Mouse (Mus musculus) right cerebral cortex, postnatal 4 days (tissue): ENCODE measurements at regions not wholly inside any gene's neighbourhood (a gene's known extent, or its start where the extent isn't known, plus 50 kb on each side); places are given as distances from the start of the nearest gene placed in this dataset.
"Not testable (repeated sequence)": the region's sequence is repeated elsewhere in the genome, so short reads cannot be mapped to it uniquely, and the experiment has no call there.

Experiments used
- DNase-seq: peaks from one replicate; pipeline ENCODE4 v3.0.0-alpha.2; 2022

DNA sequence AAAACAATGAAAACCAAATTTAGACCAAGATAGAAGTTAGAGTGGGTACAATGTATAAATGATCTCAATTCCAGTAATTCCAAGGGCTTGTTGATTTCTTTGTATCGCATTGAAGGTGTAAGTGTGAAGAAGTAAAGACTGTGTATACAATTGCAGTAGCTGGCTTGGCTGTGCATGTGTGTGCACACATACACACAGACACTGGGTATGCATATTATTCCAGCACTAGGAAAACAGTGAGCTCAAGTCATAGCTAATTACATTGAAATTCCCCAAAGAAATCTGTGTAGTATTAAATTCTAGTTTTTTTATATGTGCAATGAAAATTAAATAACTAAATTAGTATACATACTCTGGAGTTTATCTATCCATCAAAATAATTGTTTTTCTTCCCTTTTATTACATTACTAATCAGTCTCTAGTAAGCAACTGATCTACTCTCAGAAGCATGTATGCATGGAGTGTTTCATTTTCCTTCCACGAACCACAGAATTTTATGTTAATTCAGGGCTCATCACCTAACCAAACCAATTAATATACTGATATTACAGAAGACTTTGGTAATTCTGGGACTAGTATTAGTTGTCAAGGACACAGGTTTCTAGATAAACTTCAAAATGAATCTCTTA is 56.5 kb downstream of the Gm8797 start:
- DNase-seq = no peak

DNA sequence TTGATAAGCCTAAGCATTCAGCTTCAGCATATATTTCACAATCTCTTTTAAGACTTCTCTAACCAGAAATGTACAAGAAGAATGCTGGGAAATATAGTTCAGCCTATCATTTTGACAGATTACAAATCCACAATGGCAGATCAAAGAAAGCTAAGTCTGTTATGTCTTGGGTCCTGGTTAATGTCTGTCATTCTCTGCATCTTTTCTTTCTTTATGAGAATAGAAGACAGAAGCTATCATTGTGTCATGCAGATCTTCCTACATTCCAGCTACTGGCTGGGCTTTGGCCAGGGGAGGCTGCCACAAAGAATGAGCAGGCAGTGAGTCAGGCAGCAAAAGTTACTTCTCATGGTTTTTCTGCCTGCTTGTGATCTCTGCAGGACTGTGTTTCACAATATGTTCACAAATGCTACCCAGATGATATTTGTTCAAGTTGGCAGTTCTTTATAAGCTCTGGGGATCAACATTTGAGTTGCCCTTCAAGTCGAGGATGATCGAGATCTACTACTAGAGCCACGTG is 60.5 kb downstream of the Gm8797 start:
- DNase-seq = no peak

DNA sequence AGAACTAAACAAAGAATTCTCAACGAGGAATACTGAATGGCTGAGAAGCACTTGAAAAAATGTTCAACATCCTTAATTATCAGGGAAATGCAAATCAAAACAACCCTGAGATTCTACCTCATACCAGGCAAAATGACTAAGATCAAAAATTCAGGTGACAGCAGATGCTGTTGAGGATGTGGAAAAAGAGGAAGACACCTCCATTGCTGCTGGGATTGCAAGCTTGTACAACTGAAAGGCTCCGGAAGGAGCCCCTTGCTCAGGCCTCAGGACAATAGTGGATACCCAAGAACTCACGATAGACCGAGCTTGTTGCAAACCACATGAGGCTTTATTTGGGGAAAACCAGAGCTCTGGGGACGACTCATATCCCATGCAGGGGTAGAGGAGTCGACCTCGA is 69.6 kb downstream of the Gm8797 start:
- not testable (repeated sequence) for DNase-seq

DNA sequence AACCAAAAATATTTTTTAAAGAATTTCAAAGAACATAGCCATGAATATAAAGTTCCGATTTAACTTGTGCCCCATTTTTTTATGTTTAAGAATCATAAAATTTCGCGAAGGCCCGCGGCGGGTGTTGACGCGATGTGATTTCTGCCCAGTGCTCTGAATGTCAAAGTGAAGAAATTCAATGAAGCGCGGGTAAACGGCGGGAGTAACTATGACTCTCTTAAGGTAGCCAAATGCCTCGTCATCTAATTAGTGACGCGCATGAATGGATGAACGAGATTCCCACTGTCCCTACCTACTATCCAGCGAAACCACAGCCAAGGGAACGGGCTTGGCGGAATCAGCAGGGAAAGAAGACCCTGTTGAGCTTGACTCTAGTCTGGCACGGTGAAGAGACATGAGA is 109.6 kb downstream of the Gm8797 start:
- peak; percentile 97 for DNase-seq

DNA sequence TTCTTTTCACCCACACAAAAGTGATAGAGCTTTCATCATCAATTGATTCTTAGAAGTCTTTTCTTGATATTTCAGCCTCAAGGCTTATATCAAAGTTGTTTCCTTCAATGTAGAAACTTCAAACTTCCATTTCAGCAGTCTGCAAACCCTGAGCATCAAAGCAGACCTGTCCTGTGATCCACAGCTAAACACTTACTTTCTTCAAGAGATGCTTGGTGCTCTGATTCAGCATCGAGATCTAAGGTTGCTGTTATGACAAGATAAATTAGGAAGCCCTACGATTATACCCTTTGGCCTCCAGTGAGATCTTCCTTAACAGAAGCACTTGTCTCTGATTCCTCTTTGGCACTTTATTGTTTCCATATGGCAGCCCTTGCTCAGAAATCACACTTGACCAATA is 119.8 kb downstream of the Gm8797 start:
- no peak for DNase-seq

DNA sequence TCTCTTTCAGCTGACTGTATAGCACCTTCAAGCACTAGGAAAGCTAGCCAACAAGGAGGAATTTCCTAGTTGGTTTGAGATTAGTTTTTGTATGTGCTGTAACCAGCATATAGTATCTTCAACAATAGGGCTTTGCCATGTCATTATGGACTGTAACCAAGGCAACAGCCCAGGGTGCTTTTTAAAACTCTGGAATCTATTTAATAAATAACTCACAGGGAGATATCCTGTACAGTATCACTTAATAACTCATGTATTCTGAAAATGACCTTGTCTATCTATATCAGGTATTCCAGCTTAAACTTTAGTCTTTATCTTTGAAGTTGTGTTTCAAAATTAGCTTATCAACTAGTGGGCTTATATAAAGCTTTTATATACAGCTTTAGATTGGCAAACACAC is 128.5 kb downstream of the Gm8797 start:
- no peak for DNase-seq

DNA sequence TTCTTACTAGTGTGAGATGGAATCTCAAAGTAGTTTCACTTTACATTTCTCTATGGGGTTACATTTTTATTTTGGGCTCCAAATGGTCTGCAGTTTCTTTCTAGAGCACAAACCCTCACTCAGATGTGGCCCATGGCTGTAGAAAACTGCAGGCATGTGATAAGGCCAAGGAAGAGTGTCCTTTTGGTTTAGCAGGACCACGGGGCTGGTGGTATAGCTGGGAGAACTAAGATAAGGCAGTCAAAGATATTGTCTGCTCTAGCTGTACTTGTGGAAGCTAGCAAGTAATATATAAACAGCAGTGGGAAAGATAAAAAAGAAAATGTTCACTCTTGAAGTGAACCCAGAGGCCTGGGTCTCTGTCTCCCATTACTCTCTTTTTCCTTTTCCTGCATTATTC is 166.9 kb downstream of the Gm8797 start:
- DNase-seq = no peak

DNA sequence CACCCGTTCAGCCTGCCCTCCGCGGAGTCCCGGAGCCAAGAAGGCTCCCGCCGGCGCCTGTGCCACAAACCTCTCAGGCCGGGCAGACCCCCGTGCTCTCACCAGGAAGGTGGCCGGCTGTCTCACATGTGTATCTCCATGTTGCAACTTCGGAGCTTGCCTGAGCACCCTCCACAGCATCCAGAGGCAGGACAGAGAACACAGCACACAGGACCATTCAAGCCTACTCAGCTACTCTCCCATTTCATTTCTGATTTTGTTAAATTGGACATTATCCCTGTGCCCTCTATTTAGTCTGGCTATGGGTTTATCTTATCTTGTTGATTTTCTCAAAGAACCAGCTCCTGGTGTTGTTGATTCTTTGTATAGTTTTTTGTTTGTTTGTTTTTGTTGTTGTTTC is 199.6 kb downstream of the Gm8797 start:
- not testable (repeated sequence) for DNase-seq

DNA sequence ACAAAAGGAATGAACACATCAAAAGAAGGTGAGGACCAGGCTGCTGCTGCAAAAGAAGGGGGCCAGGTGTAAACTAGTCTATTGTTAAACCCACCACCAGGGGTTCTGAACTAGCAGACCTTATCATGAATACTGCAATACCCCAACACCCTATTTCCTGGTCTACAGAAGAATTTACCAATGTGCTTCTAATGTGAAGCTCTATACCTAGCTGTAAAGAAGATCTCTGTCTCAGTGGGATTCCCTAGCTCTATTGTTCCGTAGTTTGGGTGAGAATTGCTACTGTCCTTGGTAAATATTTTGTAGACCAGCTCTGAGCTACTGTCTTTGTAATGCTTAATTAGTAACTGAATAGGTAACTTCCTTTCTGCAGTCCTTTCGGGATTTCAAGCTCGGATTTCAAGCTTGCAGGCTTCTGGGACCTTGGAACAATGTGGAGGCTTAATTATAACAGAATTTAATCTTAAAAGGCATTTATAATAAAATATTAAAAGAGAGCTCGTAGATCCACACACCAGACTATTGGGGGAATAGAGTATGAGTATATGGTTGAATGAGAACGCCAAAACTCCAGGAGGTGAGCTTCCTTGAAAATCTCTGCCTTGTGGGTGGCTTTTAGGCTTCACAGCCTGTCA is 238.5 kb downstream of the Gm8797 start:
- DNase-seq = not testable (repeated sequence)

DNA sequence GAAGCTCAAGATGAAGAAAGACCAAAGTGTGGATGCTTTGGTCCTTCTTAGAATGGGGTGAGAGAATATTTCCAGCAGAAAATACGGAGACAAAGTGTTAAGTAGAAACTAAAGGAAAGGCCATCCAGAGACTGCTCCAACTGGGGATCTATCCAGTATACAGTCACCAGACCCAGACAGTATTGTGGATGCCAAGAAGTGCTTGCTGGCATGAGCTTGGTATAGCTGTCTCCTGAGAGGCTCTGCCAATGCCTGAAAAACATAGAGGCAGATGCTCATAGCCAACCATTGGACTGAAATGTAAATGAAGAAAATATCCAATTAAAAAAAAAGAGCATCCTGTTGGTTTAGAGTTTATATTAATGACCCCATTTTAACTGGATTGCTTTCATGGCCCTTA is 253.8 kb downstream of the Gm8797 start:
- DNase-seq = no peak

DNA sequence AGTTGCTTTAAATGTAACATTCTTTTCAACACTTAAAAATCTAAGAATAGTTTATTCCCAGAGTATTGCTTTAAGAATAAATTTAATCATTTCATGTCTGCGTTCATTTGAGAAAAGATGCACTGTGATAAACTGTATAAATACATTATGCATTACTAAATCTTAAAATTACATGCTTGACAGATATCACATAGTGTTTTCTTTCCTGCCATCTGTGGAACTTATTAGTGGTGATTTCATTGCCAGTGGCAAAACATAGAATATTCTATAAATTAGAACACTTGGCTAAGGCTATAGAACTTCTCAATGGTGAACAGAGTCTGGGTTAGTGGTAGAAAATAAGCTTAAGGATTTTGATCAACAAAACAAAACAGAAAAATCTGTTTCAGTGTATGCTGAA is 268.1 kb downstream of the Gm8797 start:
- no peak for DNase-seq

DNA sequence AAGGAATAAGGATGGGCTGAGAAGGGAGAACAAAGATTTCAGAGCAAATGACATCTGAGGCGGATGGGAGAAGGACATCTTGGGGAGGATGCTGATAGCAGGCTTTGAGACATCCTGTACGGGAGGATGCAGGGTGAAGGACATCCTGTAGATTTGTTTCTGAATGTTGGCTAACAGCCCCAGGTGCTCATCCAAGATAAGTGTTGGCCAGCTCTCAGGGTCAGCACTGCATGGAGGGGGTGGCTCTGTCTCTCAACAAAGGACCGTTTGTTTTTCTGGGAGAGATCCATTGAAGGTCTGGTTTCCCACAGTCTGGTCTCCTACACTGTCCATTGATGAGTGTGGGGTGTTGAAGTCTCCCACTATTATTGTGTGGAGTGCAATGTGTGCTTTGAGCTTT is 290.7 kb downstream of the Gm8797 start:
- not testable (repeated sequence) for DNase-seq

DNA sequence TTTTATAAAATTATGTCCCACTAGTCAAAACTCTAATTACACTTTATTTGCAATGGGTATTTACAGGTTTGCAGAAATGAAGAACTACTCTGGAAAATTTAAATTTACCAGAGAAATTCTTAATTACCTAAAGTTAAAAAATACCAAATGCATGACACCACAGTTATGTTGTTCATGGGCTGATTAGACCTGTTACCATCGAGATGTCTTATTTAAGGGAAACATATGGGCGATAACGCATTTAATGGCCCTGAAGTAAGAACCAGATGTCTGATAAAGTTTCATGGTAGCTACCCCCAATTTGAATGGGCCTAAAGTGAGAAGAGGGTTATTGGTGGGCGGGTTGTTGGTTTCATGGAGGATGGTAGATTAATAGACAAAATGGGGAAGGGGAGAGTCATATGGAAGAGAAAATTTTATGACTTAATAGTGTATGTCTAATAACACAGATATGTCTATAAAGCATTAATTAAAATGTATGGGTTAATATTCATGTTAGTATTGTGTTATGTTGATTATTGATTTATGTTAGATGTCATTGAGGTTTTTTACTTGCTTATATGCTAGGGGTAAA is 299.0 kb downstream of the Gm8797 start:
- no peak for DNase-seq

DNA sequence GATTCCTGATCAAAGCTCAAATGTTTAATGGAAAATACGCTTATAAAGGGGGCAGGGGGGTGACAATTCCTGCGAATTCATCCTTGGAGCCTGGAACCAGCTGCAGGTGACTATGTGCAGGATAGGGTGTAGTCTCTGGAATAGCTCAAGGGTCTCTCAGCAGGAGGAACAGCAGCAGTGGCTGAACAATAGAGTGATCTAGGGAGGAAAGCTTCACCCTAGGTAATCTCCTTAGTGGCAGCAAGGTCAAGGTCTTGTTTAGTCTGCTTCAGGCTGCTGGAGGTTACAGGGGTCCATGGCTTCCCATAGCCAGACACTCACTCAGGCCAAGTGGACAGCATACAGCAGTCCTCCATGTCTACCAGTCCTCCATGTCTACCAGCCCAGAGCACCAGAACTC is 301.3 kb downstream of the Gm8797 start:
- no peak for DNase-seq

DNA sequence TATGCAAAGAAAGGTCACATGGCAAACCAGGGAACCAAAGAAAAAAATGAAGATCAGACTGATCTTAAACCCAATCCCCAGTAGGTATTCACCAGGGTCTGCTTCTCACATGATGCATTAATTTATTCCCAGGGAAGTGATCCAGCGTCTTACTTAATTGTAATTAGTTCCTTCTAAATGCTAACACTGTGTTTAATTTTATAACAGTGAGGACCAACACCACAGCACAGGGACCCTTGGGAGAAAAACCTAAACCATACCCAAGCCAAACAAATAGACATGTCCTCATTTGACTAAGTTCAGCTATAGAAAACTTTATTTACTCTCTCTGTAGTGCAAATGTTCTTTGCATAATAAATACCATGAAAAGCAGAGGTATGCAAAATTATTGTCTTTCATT is 333.2 kb downstream of the Gm8797 start:
- DNase-seq = no peak

DNA sequence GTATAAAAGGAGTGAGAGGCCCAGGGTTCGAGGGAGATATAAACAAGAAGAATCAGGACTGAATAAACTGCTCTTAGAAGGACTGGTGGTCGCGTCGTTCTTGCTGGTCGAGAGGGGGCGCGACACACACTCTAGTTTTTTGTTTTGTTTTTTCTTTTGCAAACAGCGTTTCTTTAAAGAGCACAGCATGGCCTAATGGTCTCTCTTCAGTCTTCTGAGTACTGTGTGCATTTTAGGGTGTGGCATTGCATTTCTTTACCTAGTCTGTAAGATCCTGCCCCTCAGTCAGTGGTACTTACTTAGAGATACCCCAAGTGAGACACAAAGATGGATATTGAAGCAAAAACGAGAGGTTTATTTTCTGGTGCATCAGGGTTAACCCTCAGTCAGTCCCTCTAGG is 336.7 kb downstream of the Gm8797 start:
- no peak for DNase-seq

DNA sequence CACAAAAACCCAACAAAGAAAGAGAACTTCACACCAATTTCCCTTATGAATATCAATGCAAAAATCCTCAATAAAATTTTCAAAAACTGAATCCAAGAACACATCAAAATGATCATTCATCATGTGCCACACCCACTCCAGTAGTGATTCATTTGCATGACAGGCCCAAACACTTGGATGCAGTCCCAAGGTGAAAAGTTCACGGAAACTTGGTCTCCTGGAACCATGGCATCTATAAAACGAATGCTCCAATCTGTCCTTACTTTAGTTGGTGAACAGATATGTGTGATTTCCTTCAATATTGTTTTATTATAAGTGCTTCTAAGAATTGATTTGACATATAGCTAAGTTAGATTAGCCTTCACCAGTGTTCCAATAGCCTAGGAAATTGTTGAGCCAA is 343.3 kb downstream of the Gm8797 start:
- DNase-seq = no peak

DNA sequence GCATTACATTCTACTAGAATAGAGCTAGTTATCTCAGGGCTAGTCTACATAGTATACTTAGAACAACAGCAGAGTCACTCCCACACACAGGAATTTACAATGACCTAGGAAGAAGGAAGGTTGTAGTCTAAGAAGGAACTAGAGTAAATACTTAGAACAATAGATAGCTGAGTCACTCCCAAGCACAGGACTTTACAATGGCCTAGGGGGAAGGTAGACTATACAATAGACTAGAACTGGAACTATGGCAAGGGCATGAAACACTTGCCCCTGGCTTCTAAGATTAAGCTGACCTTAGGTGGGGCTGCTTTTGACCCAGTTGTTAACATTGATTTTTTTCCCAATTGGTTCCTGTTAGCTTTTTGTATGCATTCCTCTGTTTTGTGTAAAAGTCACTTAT is 343.8 kb downstream of the Gm8797 start:
- not testable (repeated sequence) for DNase-seq

DNA sequence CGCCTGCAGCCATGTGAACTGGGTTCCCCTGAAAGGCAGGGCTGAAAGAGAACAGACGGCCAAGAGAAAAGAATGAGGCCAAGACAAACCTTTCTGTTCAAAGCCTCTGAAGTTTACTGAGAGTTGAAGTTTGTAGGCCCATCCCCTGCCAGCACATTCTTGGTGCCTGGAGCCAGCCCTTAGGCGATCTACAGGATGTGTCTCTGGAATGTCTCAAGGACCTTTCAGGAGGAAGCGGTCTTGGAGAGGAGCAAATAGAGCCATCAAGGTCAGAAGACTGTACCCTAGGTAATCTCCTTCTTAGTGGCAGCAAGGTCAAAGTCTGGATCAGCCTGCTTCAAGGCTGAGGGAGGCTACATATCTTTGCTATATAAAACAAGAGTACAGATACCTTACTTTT is 350.3 kb downstream of the Gm8797 start:
- no peak for DNase-seq

DNA sequence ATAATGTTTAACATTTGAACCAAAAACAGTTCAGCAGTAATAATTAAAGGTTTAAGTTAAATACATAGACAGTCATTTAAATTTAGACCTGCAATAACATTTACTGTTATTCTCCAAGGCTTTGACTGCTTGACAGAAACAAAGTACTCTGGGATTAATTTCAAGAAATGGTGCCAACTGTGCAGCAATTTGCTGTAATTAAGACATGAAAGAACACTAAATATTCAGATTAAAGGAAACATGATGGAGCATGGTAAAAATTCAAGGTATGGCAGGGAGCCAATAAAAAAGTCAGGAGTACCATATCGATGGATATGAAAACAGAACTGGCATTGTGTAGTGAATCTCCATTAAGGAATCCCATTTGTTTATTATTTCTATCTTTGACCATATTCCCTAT is 352.3 kb downstream of the Gm8797 start:
- no peak for DNase-seq

DNA sequence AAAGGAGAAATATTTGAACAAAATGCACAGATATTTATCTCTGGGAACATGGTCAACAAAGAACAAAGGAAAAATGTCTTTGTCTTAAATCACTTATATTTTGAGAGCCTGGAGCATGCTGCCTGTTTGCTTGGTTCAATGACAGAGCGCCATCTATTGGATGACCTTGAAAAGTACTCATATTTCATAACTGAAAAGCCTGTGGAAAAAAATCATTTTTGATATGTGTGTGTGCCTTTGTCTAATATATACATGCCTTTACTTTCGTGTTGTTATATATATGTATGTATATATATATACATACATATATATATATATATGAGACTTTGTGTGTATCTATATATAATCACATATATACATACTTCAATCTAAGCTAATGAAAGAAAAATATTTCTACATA is 356.1 kb downstream of the Gm8797 start:
- no peak for DNase-seq

DNA sequence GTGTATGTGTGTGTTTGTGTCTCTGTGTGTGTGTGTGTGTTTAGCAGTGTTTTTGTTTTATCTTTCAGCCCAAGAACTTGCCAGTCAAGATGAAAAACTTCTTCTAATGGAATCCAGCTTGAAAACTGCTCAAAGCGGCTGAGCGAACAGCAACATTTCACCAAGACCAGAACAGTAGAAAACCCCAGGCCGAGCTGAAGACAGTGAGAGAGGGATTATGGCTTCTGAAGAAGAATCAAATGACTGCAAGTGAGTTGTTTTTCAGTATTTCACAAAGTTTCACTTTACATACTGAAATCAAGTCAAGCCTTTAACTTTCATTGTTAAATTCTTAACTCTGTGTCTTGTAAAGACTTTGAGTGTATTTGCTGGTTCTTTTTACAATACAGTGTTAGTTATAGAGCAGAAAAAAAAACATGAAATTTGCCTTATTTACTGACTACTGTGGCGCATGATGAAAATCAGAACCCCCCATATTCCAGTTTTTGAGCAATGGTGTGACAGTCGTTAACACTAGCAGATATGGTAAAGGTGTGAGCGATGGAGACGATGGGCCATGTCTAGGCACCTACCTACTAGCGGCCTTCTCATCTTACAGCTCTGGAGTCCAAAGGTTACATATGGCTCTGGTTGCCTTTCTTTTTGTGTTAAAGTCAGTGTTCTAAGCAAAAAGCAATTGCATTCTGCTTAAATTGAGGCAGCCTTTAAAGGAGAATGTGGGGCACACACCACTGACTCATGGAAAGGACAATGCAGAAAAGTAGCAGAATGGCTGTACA is 357.0 kb downstream of the Gm8797 start:
- DNase-seq = no peak

DNA sequence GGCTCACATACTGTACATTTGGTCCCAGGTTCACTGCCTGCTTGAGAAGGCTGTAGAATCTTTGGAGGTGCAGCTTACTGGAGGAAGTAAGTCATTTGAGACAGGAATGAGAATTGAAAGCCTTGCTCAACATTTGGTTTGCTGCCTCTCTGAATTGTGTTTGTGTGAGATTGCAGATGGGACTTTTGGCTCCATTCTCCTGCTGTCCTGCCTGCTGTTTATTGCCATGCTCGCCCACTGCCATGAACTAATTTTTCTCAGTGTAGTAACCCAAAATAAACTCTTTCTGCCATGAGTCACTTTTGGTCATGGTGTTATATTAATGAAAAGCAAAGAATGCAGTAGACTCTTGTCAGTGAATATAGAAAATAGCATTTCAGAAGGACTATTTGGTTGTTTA is 368.1 kb downstream of the Gm8797 start:
- DNase-seq = no peak

DNA sequence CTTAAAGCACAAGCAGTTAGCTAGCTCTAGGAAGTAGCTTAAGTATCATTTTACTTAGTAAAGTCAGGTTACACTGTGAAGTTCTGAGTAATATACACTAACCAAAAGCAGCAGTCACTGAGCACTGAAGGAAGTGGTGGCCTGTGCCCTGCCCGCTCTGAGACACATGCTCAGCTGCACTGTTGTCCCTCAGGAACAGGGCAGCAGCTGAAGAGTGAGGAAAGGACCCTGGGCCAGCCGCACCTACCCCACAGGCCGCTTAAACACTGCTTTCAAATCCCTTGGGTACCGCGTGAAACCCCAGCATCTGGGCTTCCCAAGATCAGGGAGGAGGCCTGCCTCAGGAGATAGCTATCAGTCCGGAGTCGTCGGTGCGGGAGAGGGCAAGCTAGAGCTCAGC is 385.1 kb downstream of the Gm8797 start:
- not testable (repeated sequence) for DNase-seq
